Mouse (Mus musculus): ENCODE results near the gene Fndc3c1.
"Not testable (repeated sequence)": the region's sequence is repeated elsewhere in the genome, so short reads cannot be mapped to it uniquely, and the experiment has no call there.

The Fndc3c1 gene

GRCm38 (mm10) chrX:106485101-106485651 is at the start of gene Fndc3c1:
Gene Fndc3c1 (minus strand): TSS chrX:106485401.
- peak; percentile 6 to 7 for DNase-seq

- DNase-seq = no peak
Measured at GRCm38 (mm10) chrX:106486451-106486850, 1.2 kb upstream of the Fndc3c1 start.

- no peak for DNase-seq
Measured at GRCm38 (mm10) chrX:106485671-106486070, 470 bp upstream of the Fndc3c1 start.

- DNase-seq = not testable (repeated sequence)
Measured at GRCm38 (mm10) chrX:106479891-106480290, 5.3 kb downstream of the Fndc3c1 start.

- DNase-seq = no peak
Measured at GRCm38 (mm10) chrX:106385304-106385703, 99.9 kb downstream of the Fndc3c1 start.

- DNase-seq = no peak
Measured at GRCm38 (mm10) chrX:106380608-106381007, 104.6 kb downstream of the Fndc3c1 start.
